Mouse (Mus musculus): ENCODE results near the gene Prepl. TPM values are rescaled to one million over a fixed set of nuclear protein-coding genes. Genes with fewer than 3 reads are reported as not detected.

Gene Prepl
- 26.1 and 26.6 TPM in 2 replicates for polyA plus RNA-seq (2015; fragmentation: Nextera tagmentation; extraction: Ambion mirVana)

DNA sequence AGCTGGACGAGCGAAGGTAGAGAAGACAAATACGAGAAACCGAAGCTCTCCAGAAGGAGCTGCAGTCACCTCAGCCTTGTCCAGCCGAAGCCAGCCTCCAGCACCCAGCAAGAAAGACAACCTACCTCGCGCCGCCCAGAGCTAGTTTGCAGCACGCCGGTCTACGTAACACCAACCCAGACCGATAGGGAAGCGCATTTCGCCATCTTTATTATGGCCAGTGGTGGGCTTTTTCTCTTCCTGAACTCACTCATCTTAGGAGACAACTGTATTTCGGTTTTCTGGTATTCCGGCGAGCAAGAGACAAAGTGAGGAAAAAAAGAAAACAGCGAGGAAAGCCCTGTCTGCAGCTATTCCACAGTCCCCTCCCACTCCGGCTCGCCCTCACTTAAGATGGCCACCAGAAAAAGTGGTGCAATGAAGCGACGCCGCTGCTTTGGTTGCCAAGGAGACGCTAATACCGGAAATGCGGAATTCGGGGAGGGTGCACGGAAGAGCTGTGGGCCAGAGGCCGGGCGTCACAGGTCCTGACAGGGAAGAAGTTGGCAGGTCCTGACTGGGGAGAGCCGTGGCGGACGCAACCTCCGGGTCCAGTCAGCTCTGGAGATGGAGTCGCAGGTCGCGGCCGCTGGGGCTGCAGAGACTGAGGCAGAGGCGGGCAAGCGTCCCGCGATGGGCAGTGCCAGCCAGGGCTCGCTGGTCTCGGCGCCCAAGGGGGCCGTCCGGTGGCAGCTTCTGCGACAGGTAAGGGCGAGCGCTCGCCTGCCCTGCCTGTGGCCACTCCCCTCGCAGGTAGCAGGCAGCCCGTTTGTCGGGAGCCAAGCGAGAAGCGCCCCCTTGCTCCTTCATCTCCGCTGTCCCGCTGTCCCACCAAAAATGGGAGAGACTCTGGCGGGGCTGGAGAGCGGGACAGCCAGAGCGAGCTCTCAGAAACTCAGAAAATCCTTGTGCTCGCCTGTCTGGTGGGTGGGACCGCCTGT, at the start of gene Prepl, which contains the start of gene Camkmt:
Gene Prepl, minus strand, starts transcription at position 122 of the 980 bp plus-strand sequence.
Gene Camkmt, plus strand, starts transcription at position 433 of the 980 bp plus-strand sequence.
- Histone ChIP-seq H3K27ac (peak within 1 kb of the TSS; percentile 90), H3K4me2 (replicated peaks) (peak within 1 kb of the TSS; percentile 69), H3K9ac (peak within 1 kb of the TSS; percentile 87), H3K27me3 (replicated peaks) (no peaks in the 10 kb centered on the region), H3K9me3 (no peaks in the 10 kb centered on the region), H3K36me3 (no peaks in the 10 kb centered on the region), H3K4me1 (replicated peaks) (peaks cover 4% of the 10 kb centered on the region; the same call in 1 of the 2 replicates), H3K4me3 (replicated peaks) (peak within 1 kb of the TSS; percentile 98)
- WGBS: under 1% methylated on average over 63 of the region's 63 CpGs
- ATAC-seq: peak; percentile 99

GRCm38 (mm10) chr17:85138393-85138792, 48.4 kb upstream of the Prepl start:
- 74% methylated on average over 1 of the region's 1 CpGs for WGBS
- Histone ChIP-seq H3K4me3 (replicated peaks) (no peak overlapping the region), H3K4me2 (replicated peaks) (no peak overlapping the region), H3K9ac (no peak overlapping the region), H3K9me3 (no peaks in the 10 kb centered on the region), H3K27ac (no peak overlapping the region), H3K36me3 (no peaks in the 10 kb centered on the region), H3K4me1 (replicated peaks) (no peaks in the 10 kb centered on the region), H3K27me3 (replicated peaks) (no peaks in the 10 kb centered on the region)
- ATAC-seq: no peak

DNA sequence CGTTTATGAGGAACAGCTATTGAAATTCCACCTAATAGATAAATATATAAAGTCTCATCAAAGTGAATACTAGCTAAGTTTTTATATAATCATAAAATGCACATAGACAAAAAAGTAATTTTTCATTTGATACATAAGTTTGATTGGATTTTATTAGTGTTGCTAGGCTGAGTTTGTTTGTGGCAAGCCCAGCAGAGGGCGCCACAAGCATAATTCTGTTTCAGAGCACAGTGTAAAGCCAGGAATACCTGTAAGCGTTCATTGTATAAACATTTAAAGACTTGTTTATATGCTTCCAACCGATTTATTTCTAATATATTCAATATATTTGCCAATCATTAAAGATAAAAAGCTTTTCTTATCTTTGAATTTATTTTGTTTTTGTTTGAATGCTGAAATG, 26.6 kb upstream of the Prepl start:
- no peaks in the 10 kb centered on the region for H3K9me3 ChIP-seq
- no peaks in the 10 kb centered on the region for H3K27me3 ChIP-seq (replicated peaks)
- H3K4me1 ChIP-seq (replicated peaks): 0 out of 2 replicates have a peak, but pooled peaks cover 5% of the 10 kb centered on the region
- no peak overlapping the region for H3K4me3 ChIP-seq (replicated peaks)
- H3K27ac ChIP-seq: no peak overlapping the region
- 32% methylated on average over 4 of the region's 4 CpGs for WGBS
- no peak overlapping the region for H3K9ac ChIP-seq
- H3K36me3 ChIP-seq: no peaks in the 10 kb centered on the region
- ATAC-seq: no peak
- H3K4me2 ChIP-seq (replicated peaks): no peak overlapping the region

GRCm38 (mm10) chr17:85113441-85113840, 23.4 kb upstream of the Prepl start:
- no peaks in the 10 kb centered on the region for H3K36me3 ChIP-seq
- H3K27me3 ChIP-seq (replicated peaks): no peaks in the 10 kb centered on the region
- H3K9ac ChIP-seq: no peak overlapping the region
- H3K4me2 ChIP-seq (replicated peaks): no peak overlapping the region
- no peaks in the 10 kb centered on the region for H3K4me1 ChIP-seq (replicated peaks)
- H3K4me3 ChIP-seq (replicated peaks): no peak overlapping the region
- H3K27ac ChIP-seq: no peak overlapping the region
- ATAC-seq: no peak
- WGBS: 80% methylated on average over 8 of the region's 8 CpGs
- no peaks in the 10 kb centered on the region for H3K9me3 ChIP-seq

GRCm38 (mm10) chr17:85110640-85111039, 20.6 kb upstream of the Prepl start:
- H3K4me3 ChIP-seq (replicated peaks): no peak overlapping the region
- no peak overlapping the region for H3K4me2 ChIP-seq (replicated peaks)

GRCm38 (mm10) chr17:85103310-85103709, 13.3 kb upstream of the Prepl start:
- H3K36me3 ChIP-seq: peaks cover 3% of the 10 kb centered on the region; the same call in 1 of the 2 replicates
- no peaks in the 10 kb centered on the region for H3K9me3 ChIP-seq
- no peak overlapping the region for H3K9ac ChIP-seq
- no peak overlapping the region for H3K4me3 ChIP-seq (replicated peaks)
- H3K4me2 ChIP-seq (replicated peaks): no peak overlapping the region
- H3K27ac ChIP-seq: no peak overlapping the region
- H3K27me3 ChIP-seq (replicated peaks): no peaks in the 10 kb centered on the region
- H3K4me1 ChIP-seq (replicated peaks): no peaks in the 10 kb centered on the region
- WGBS: 33% methylated on average over 2 of the region's 2 CpGs
- no peak for ATAC-seq

More at GRCm38 (mm10) chr17:85110640-85111039, 20.6 kb upstream of the Prepl start:
- Histone ChIP-seq H3K4me1 (replicated peaks) (no peaks in the 10 kb centered on the region), H3K36me3 (no peaks in the 10 kb centered on the region), H3K9ac (no peak overlapping the region), H3K9me3 (no peaks in the 10 kb centered on the region), H3K27ac (no peak overlapping the region), H3K27me3 (replicated peaks) (no peaks in the 10 kb centered on the region)
- 0 out of 2 replicates have a peak, but pooled peaks have one; percentile 23 for ATAC-seq
- WGBS: 97% methylated on average over 1 of the region's 1 CpGs

GRCm38 (mm10) chr17:85101751-85102150, 11.7 kb upstream of the Prepl start:
- no peak overlapping the region for H3K4me3 ChIP-seq (replicated peaks)
- no peak overlapping the region for H3K9ac ChIP-seq
- H3K9me3 ChIP-seq: no peaks in the 10 kb centered on the region
- no peak for ATAC-seq
- H3K36me3 ChIP-seq: peaks cover 10% of the 10 kb centered on the region; the same call in 1 of the 2 replicates
- H3K27ac ChIP-seq: no peak overlapping the region
- H3K27me3 ChIP-seq (replicated peaks): no peaks in the 10 kb centered on the region
- H3K4me1 ChIP-seq (replicated peaks): no peaks in the 10 kb centered on the region
- WGBS: 81% methylated on average over 7 of the region's 7 CpGs
- no peak overlapping the region for H3K4me2 ChIP-seq (replicated peaks)

DNA sequence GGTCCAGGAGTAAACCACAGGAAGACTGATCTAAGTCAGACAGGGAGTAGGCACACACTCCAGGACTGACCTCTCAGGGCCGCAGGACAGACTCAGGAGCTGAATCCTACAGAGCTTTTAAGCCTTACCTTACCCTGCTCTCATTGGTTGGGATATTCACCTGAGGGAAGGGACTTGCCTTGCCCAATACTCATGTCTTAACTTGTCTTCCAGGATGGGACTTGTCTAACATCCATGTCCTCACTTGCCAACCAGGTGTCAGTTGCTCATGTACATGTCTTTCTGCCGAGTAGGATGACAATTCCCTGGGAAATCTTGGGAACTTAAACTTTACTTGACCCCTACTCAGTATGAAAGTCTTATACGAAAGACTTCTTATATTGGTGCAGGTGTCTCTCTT, 10.2 kb upstream of the Prepl start:
- H3K27me3 ChIP-seq (replicated peaks): no peaks in the 10 kb centered on the region
- WGBS: 85% methylated on average over 3 of the region's 3 CpGs
- no peak overlapping the region for H3K4me2 ChIP-seq (replicated peaks)
- H3K9ac ChIP-seq: no peak overlapping the region
- peaks cover 10% of the 10 kb centered on the region; the same call in 1 of the 2 replicates for H3K36me3 ChIP-seq
- no peak overlapping the region for H3K4me3 ChIP-seq (replicated peaks)
- no peaks in the 10 kb centered on the region for H3K4me1 ChIP-seq (replicated peaks)
- no peak for ATAC-seq
- H3K9me3 ChIP-seq: no peaks in the 10 kb centered on the region
- no peak overlapping the region for H3K27ac ChIP-seq

GRCm38 (mm10) chr17:85098677-85099323, 8.8 kb upstream of the Prepl start:
- Histone ChIP-seq H3K27me3 (replicated peaks) (no peaks in the 10 kb centered on the region), H3K4me3 (replicated peaks) (no peak overlapping the region), H3K9ac (no peak overlapping the region), H3K4me2 (replicated peaks) (no peak overlapping the region), H3K36me3 (peaks cover 10% of the 10 kb centered on the region; the same call in 1 of the 2 replicates), H3K9me3 (no peaks in the 10 kb centered on the region), H3K4me1 (replicated peaks) (no peaks in the 10 kb centered on the region), H3K27ac (no peak overlapping the region)
- ATAC-seq: no peak
- 92% methylated on average over 7 of the region's 7 CpGs for WGBS

DNA sequence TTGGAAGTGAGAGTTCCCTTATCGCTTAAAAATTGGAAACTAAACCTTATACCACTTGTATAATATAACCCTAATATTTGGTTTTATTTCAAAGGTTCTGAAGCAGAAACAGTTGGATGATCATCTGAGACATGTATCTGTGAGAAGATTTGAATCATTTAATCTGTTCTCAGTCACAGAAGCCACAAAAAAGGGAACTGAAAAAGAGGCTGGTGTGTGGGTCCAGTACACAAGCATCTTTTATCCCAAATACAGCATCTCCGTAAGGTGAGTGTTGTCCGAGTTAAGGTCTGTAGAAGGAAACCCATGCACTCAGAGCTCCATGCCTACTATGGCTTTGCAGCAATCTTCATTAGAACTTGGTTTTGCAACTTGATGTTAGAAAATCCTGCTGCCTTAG, 6.4 kb upstream of the Prepl start:
- H3K4me2 ChIP-seq (replicated peaks): no peak overlapping the region
- H3K27me3 ChIP-seq (replicated peaks): no peaks in the 10 kb centered on the region
- no peak for ATAC-seq
- no peaks in the 10 kb centered on the region for H3K9me3 ChIP-seq
- 95% methylated on average over 3 of the region's 3 CpGs for WGBS
- H3K4me3 ChIP-seq (replicated peaks): no peak overlapping the region
- no peak overlapping the region for H3K27ac ChIP-seq
- H3K9ac ChIP-seq: no peak overlapping the region
- no peaks in the 10 kb centered on the region for H3K4me1 ChIP-seq (replicated peaks)
- H3K36me3 ChIP-seq: peaks cover 10% of the 10 kb centered on the region; the same call in 1 of the 2 replicates

DNA sequence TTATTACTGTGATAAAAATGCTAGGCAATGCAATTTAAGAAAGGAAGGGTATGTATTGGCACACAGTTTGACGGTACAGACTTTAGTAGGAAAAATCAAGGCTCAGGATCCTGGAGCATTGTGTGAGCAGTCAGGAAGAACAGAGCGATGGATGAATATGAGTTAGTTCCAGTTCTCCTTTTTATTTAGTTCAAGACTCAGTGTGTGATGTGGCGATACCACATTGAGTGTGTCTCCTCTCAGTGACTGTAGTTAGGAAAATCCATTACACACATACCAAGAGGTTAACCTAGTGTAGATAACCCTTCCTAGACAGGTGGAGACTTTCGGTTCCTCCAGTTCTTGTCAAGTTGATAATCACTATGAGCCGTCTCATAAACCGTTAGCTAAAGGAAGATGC, 1.7 kb upstream of the Prepl start:
- Histone ChIP-seq H3K9ac (no peak overlapping the region), H3K4me3 (replicated peaks) (no peak overlapping the region), H3K36me3 (no peaks in the 10 kb centered on the region), H3K4me1 (replicated peaks) (peaks cover 4% of the 10 kb centered on the region; the same call in 1 of the 2 replicates), H3K4me2 (replicated peaks) (peak overlapping the region; percentile 69), H3K27me3 (replicated peaks) (no peaks in the 10 kb centered on the region), H3K9me3 (no peaks in the 10 kb centered on the region), H3K27ac (no peak overlapping the region)
- WGBS: 91% methylated on average over 6 of the region's 6 CpGs
- no peak for ATAC-seq

- H3K27me3 ChIP-seq (replicated peaks): no peaks in the 10 kb centered on the region
- H3K9me3 ChIP-seq: no peaks in the 10 kb centered on the region
- H3K36me3 ChIP-seq: no peaks in the 10 kb centered on the region
- peak overlapping the region; percentile 61 for H3K9ac ChIP-seq
- peak overlapping the region; percentile 75 for H3K27ac ChIP-seq
- peak overlapping the region; percentile 69 for H3K4me2 ChIP-seq (replicated peaks)
- H3K4me3 ChIP-seq (replicated peaks): peak overlapping the region; percentile 98
- under 1% methylated on average over 16 of the region's 16 CpGs for WGBS
- ATAC-seq: peak; percentile 5
- peaks cover 4% of the 10 kb centered on the region; the same call in 1 of the 2 replicates for H3K4me1 ChIP-seq (replicated peaks)
Observed at GRCm38 (mm10) chr17:85089621-85090020, 420 bp downstream of the Prepl start.

Measured in intestine, embryonic 15.5 days (tissue).